Mouse (Mus musculus) stomach, postnatal 0 days (tissue): ENCODE results near the gene Cacna2d3. TPM values are rescaled to one million over a fixed set of nuclear protein-coding genes. Genes with fewer than 3 reads are reported as not detected.

Experiments used
- ATAC-seq: fragments of 200-750 bp; cut with Nextera tagmentation; 2 replicates; pipeline ENCODE4 v1.8.0; 2017; ENCODE audit not compliant: low FRiP score, low TSS enrichment
- DNase-seq: peaks from one replicate; pipeline ENCODE4 v3.0.0-alpha.2; 2016; ENCODE audit warnings: low spot score
- H3K27ac ChIP-seq: fragments of 300-500 bp; sonication (generic); replicated peaks from 2 replicates; pipeline ENCODE4 v1.5.1; 2014; ENCODE audit warnings: mild to moderate bottlenecking, control low read depth
- H3K27me3 ChIP-seq: fragments of 300-500 bp; sonication (generic); 2 replicates; pipeline ENCODE4 v1.6.1; 2014; ENCODE audit warnings: low read length; ENCODE audit not compliant: control insufficient read depth, insufficient read depth
- H3K36me3 ChIP-seq: fragments of 300-500 bp; sonication (generic); 2 replicates; pipeline ENCODE4 v1.6.1; 2014; ENCODE audit warnings: low read length, mixed read lengths; ENCODE audit not compliant: control insufficient read depth, insufficient read depth
- H3K4me1 ChIP-seq: fragments of 300-500 bp; sonication (generic); replicated peaks from 2 replicates; pipeline ENCODE4 v1.6.1; 2014; ENCODE audit warnings: antibody characterized with exemption; ENCODE audit not compliant: control insufficient read depth, insufficient read depth
- H3K4me2 ChIP-seq: fragments of 300-500 bp; sonication (generic); replicated peaks from 2 replicates; pipeline ENCODE4 v1.6.1; 2014; ENCODE audit warnings: low read depth, mild to moderate bottlenecking, control low read depth, moderate library complexity
- H3K4me3 ChIP-seq: fragments of 300-500 bp; sonication (generic); 2 replicates; pipeline ENCODE4 v1.5.1; 2014; ENCODE audit warnings: low read depth, low read length, control low read depth
- H3K9ac ChIP-seq: fragments of 300-500 bp; sonication (generic); 2 replicates; pipeline ENCODE4 v1.6.1; 2014; ENCODE audit warnings: mild to moderate bottlenecking, low read length, control low read depth, mixed read lengths
- H3K9me3 ChIP-seq: fragments of 300-500 bp; sonication (generic); 2 replicates; pipeline ENCODE4 v1.6.1; 2016; ENCODE audit warnings: low read length; ENCODE audit not compliant: control insufficient read depth
- CTCF ChIP-seq: IDR thresholded peaks from 2 replicates; pipeline ENCODE4 v1.5.1; 2016; ENCODE audit warnings: antibody characterized with exemption, low read depth, mild to moderate bottlenecking, moderate library complexity
- EP300 ChIP-seq: optimal IDR thresholded peaks from 2 replicates; pipeline ENCODE3; 2016; ENCODE audit warnings: antibody characterized with exemption
- WGBS: fragments of 180-500 bp; shearing (Covaris S2); extraction: QIAGEN DNeasy Blood & Tissue Kit; methylation state at CpG from one replicate; pipeline ENCODE4 v1.1.7; 2014; 5-methylcytosine and 5-hydroxymethylcytosine counted together
- polyA plus RNA-seq: library from polyadenylated mRNA; unstranded; fragments of >200 nt; fragmentation: Nextera tagmentation; extraction: Ambion mirVana; gene quantifications from 2 replicates; pipeline ENCODE4 v1.2.1, GENCODE M21; 2015

The Cacna2d3 gene
- polyA plus RNA-seq, 1 experiment from 2014 or later = 0.98 TPM

GRCm38 (mm10) chr14:29405125-29405877, 316.4 kb downstream of the Cacna2d3 start:
- ATAC-seq = no peak

GRCm38 (mm10) chr14:29403849-29404808, 317.5 kb downstream of the Cacna2d3 start:
- no peaks in the 10 kb centered on the region for H3K27me3 ChIP-seq
- 61% methylated on average over 8 of the region's 8 CpGs for WGBS
- ATAC-seq (no peak), DNase-seq (no peak)
- TF ChIP-seq CTCF (no peak), EP300 (no peak)
- H3K4me2 ChIP-seq = no peak overlapping the region
- H3K4me3 ChIP-seq = no peak overlapping the region
- H3K36me3 ChIP-seq = no peaks in the 10 kb centered on the region
- H3K27ac ChIP-seq = no peak overlapping the region
- H3K9ac ChIP-seq = no peak overlapping the region
- no peaks in the 10 kb centered on the region for H3K9me3 ChIP-seq
- no peaks in the 10 kb centered on the region for H3K4me1 ChIP-seq

More at GRCm38 (mm10) chr14:29405125-29405877, 316.4 kb downstream of the Cacna2d3 start:
- Histone ChIP-seq H3K4me2 (no peak overlapping the region), H3K9me3 (no peaks in the 10 kb centered on the region), H3K9ac (no peak overlapping the region), H3K27ac (no peak overlapping the region), H3K36me3 (no peaks in the 10 kb centered on the region), H3K4me1 (no peaks in the 10 kb centered on the region), H3K4me3 (no peak overlapping the region), H3K27me3 (no peaks in the 10 kb centered on the region)
- TF ChIP-seq EP300 = no peak
- no peak for TF ChIP-seq CTCF
- 28% methylated on average over 8 of the region's 8 CpGs for WGBS
- DNase-seq = peak; percentile 14

GRCm38 (mm10) chr14:29402471-29402870, 319.2 kb downstream of the Cacna2d3 start:
- Histone ChIP-seq H3K9ac (no peak overlapping the region), H3K27ac (no peak overlapping the region)
- WGBS = 53% methylated on average over 8 of the region's 8 CpGs

GRCm38 (mm10) chr14:29393786-29394185, 327.9 kb downstream of the Cacna2d3 start:
- H3K9ac ChIP-seq = no peak overlapping the region
- TF ChIP-seq EP300 (no peak), CTCF (no peak)
- no peak overlapping the region for H3K27ac ChIP-seq
- no peaks in the 10 kb centered on the region for H3K36me3 ChIP-seq
- H3K4me2 ChIP-seq = no peak overlapping the region
- DNase-seq (no peak), ATAC-seq (no peak)
- no peaks in the 10 kb centered on the region for H3K4me1 ChIP-seq
- 83% methylated on average over 8 of the region's 8 CpGs for WGBS
- H3K27me3 ChIP-seq = no peaks in the 10 kb centered on the region
- H3K4me3 ChIP-seq = no peak overlapping the region
- H3K9me3 ChIP-seq = no peaks in the 10 kb centered on the region

More at GRCm38 (mm10) chr14:29402471-29402870, 319.2 kb downstream of the Cacna2d3 start:
- TF ChIP-seq CTCF (no peak), EP300 (no peak)
- Histone ChIP-seq H3K4me2 (no peak overlapping the region), H3K4me3 (no peak overlapping the region), H3K27me3 (no peaks in the 10 kb centered on the region), H3K9me3 (no peaks in the 10 kb centered on the region), H3K36me3 (no peaks in the 10 kb centered on the region), H3K4me1 (no peaks in the 10 kb centered on the region)
- no peak for ATAC-seq
- DNase-seq = no peak

GRCm38 (mm10) chr14:29392851-29393250, 328.8 kb downstream of the Cacna2d3 start:
- no peak overlapping the region for H3K9ac ChIP-seq
- H3K9me3 ChIP-seq = no peaks in the 10 kb centered on the region
- no peaks in the 10 kb centered on the region for H3K36me3 ChIP-seq
- H3K27ac ChIP-seq = no peak overlapping the region
- H3K4me2 ChIP-seq = no peak overlapping the region
- TF ChIP-seq EP300 = no peak
- no peak for TF ChIP-seq CTCF
- no peaks in the 10 kb centered on the region for H3K27me3 ChIP-seq
- no peaks in the 10 kb centered on the region for H3K4me1 ChIP-seq
- DNase-seq (no peak), ATAC-seq (no peak)
- WGBS = 95% methylated on average over 3 of the region's 3 CpGs
- H3K4me3 ChIP-seq = no peak overlapping the region
